In the genomic region with DNA sequence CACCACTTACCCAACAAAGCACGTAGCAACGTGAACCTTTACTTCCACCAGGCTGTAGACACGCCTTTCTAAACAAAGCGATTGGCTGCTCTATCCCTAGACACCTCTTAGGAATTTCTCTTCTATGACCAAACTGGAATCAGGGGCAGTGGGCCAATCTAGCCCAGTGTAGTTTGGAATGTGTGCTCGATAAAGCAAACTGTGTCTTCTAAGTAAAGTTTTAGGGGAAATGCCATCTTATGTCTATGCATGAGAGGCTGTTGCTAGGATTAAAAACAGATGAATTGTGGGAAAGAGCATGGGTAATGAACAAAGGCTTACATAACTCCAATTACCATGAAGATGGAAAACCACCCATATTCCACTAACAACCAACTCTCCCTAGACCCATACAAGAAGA, we compare ENCODE assay signal across 19 mouse cellular contexts. TPM values are rescaled to one million over a fixed set of nuclear protein-coding genes. Genes with fewer than 3 reads are reported as not detected.
"Had no signal": no experiment of that assay in that cellular context is flagged by ENCODE, and none has a peak within 500 bp of the region (broad histone marks: within the 10 kb centered on the region; RNA-seq: fewer than 3 reads in every experiment).

No protein-coding gene starts in this region.

- H3K4me3 ChIP-seq: kidney, embryonic 15.5 days; left cerebral cortex, adult 2 months; liver, embryonic 13.5 days had no signal

- H3K9me3 ChIP-seq: kidney, embryonic 15.5 days; liver, embryonic 13.5 days had no signal

- DNase-seq: kidney, adult 8-10 months; kidney, postnatal 14 days; kidney, postnatal 4 days; layer of hippocampus, postnatal 36 days; liver, embryonic 13.5 days; lung, adult 2 months; lung, postnatal 14 days; lung, postnatal 4 days; midbrain, embryonic 14.5 days; thymus, adult 2 months; thymus, postnatal 14 days; thymus, postnatal 4 days had no signal

- H3K4me2 ChIP-seq: kidney, embryonic 15.5 days; liver, embryonic 13.5 days; midbrain, embryonic 11.5 days had no signal

- H3K27ac ChIP-seq: kidney, embryonic 15.5 days; left cerebral cortex, adult 2 months; liver, embryonic 13.5 days; stomach, postnatal 0 days had no signal

- H3K27me3 ChIP-seq: kidney, embryonic 15.5 days; liver, embryonic 13.5 days had no signal

- H3K9ac ChIP-seq: kidney, embryonic 15.5 days; liver, embryonic 13.5 days had no signal

- H3K36me3 ChIP-seq: kidney, embryonic 15.5 days; liver, embryonic 13.5 days had no signal

- ATAC-seq: intestine, postnatal 0 days had no signal

- H3K4me1 ChIP-seq: liver, embryonic 13.5 days had no signal

RNA-seq across cellular contexts. Expression of a gene that starts 19.3 kb away (rescaled TPM):
- polyA plus RNA-seq: liver, adult 2 months; midbrain, embryonic 11.5 days; stomach, embryonic 14.5 days; stomach, postnatal 0 days had no signal
